Mouse (Mus musculus) limb, embryonic 15.5 days (tissue): ENCODE measurements around the gene Echs1. TPM values are rescaled to one million over a fixed set of nuclear protein-coding genes. Genes with fewer than 3 reads are reported as not detected.

Experiments
- ATAC-seq: fragments of 200-750 bp; cut with Nextera tagmentation; 2 replicates; pipeline ENCODE4 v1.8.0; 2017; ENCODE audit warnings: low read depth, moderate TSS enrichment; ENCODE audit not compliant: insufficient number of reproducible peaks, low FRiP score, low TSS enrichment
- H3K27ac ChIP-seq: fragments of 300-500 bp; sonication (generic); 2 replicates; pipeline ENCODE4 v1.5.1; 2015; ENCODE audit warnings: moderate library complexity, mild to moderate bottlenecking, inconsistent platforms
- H3K27me3 ChIP-seq: fragments of 300-500 bp; sonication (generic); 2 replicates; pipeline ENCODE4 v1.6.1; 2015; ENCODE audit warnings: inconsistent platforms
- H3K36me3 ChIP-seq: fragments of 300-500 bp; sonication (generic); 2 replicates; pipeline ENCODE4 v1.6.1; 2015; ENCODE audit warnings: inconsistent platforms
- H3K4me1 ChIP-seq: fragments of 300-500 bp; sonication (generic); 2 replicates; pipeline ENCODE4 v1.6.1; 2015; ENCODE audit warnings: inconsistent platforms
- H3K4me2 ChIP-seq: fragments of 300-500 bp; sonication (generic); 2 replicates; pipeline ENCODE4 v1.6.1; 2015; ENCODE audit warnings: mild to moderate bottlenecking, inconsistent platforms
- H3K4me3 ChIP-seq: fragments of 300-500 bp; sonication (generic); 2 replicates; pipeline ENCODE4 v1.5.1; 2015; ENCODE audit warnings: mild to moderate bottlenecking, inconsistent platforms
- H3K9ac ChIP-seq: fragments of 300-500 bp; sonication (generic); 2 replicates; pipeline ENCODE4 v1.6.1; 2015; ENCODE audit warnings: inconsistent platforms
- H3K9me3 ChIP-seq: fragments of 300-500 bp; sonication (generic); 2 replicates; pipeline ENCODE4 v1.6.1; 2016; ENCODE audit warnings: inconsistent platforms
- WGBS: fragments of 180-500 bp; shearing (Covaris S2); methylation state at CpG from one replicate; pipeline ENCODE4 v1.1.7; 2015; 5-methylcytosine and 5-hydroxymethylcytosine counted together
- polyA plus RNA-seq: library from polyadenylated mRNA; unstranded; fragments of >200 nt; fragmentation: Nextera tagmentation; extraction: Ambion mirVana; gene quantifications from 2 replicates; pipeline ENCODE4 v1.2.1, GENCODE M21; 2015

The Echs1 gene
- polyA plus RNA-seq = 130 and 141 TPM in 2 replicates

DNA sequence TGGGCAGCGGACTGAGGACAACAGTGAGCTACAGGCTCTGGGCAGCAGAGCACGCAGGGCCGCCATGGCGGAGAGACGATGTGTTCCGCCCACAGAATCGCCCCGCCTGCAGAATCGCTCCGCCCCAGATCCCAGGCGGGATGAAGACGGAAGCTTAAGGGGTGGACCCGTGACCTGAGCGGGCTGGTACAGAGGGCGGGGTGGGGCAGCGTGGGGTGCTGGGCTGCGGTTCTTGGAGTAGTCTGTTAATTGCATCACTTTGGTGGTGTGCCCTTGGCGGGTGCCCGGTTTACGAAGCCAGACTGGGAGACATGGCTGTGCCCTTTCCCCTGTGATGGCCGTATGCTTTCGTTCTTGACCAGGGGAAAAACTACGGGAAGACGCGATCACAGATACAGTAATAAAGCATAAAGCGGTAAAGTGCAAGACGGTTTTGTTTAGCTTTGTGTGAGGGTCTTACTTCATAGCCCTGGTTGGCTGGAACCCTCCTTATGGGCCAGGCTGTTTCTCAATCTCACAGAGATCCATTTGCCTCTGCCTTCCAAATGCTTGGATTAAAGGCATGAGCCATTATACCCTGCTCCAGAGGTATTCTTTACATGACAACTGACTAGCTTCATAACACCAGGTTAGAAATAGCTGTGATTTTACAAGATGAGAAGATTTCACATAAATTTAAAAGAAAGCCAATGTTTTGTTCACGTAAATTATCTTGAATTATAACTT, at the start of gene Echs1:
Gene Echs1 (minus strand): TSS at position 148 of the 726 bp plus-strand sequence.
- Histone ChIP-seq H3K4me1 (0 out of 2 replicates have a peak, but pooled peaks cover 7% of the 10 kb centered on the region), H3K36me3 (peaks cover 15% of the 10 kb centered on the region), H3K4me3 (peak within 1 kb of the TSS; percentile 74), H3K4me2 (peak within 1 kb of the TSS; percentile 76), H3K27me3 (no peaks in the 10 kb centered on the region), H3K9me3 (no peaks in the 10 kb centered on the region), H3K9ac (peak within 1 kb of the TSS; percentile 71), H3K27ac (peak within 1 kb of the TSS; percentile 91)
- ATAC-seq = peak; percentile 89
- WGBS = 5% methylated on average over 28 of the region's 28 CpGs

DNA sequence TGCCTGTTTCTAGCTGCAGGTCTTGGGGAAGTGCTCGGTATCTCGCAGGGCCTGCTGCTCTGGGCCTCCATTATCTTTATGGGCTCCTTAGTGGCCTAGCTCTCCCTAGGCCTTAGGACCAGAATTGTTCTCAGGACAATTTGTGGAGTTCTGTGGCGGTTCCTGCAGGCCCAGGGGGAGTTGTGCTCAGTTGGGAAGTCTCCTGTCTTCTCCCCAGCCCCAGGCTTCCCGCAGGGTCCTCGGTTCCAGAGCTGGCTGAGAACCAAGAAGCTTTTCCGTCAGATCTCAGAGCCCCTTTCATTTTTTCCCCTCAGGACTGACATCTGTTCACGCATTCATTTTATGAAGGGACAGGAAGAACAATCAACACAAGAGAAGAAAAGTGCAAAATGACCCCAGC, 48.4 kb upstream of the Echs1 start, which contains the start of gene Olfr522:
Gene Olfr522 (minus strand): TSS at position 101 of the 400 bp plus-strand sequence.
- no peak within 1 kb of the TSS for H3K4me3 ChIP-seq
- no peak for ATAC-seq
- H3K27me3 ChIP-seq = no peaks in the 10 kb centered on the region
- no peaks in the 10 kb centered on the region for H3K36me3 ChIP-seq
- H3K9ac ChIP-seq = no peak within 1 kb of the TSS
- no peaks in the 10 kb centered on the region for H3K4me1 ChIP-seq
- 61% methylated on average over 7 of the region's 7 CpGs for WGBS
- H3K4me2 ChIP-seq = no peak within 1 kb of the TSS
- no peaks in the 10 kb centered on the region for H3K9me3 ChIP-seq
- H3K27ac ChIP-seq = no peak within 1 kb of the TSS

DNA sequence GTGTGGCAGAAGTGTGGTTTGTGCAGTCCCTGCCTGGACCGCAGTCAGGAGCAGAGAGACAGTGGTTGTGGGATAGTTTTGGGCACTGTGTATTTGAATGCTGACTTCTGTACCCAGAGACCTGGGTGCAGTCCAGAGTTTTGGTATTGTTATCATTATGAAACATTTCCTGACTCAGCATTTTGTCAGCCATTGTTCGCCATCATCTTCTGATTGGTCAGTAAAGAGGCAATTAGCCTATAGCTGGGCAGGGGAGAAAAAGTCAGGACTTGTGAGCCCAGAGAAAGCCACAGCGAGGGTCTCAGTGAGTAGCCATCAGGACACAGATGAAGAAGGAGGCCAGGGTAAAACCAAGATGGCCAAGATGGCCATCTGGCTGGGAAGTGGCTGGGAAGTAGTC, 44.1 kb upstream of the Echs1 start:
- Histone ChIP-seq H3K4me3 (no peak overlapping the region), H3K4me1 (no peaks in the 10 kb centered on the region), H3K36me3 (no peaks in the 10 kb centered on the region), H3K4me2 (no peak overlapping the region), H3K27me3 (peaks cover 15% of the 10 kb centered on the region; the same call in 1 of the 2 replicates), H3K9me3 (no peaks in the 10 kb centered on the region), H3K9ac (no peak overlapping the region), H3K27ac (no peak overlapping the region)
- WGBS = 77% methylated on average over 3 of the region's 3 CpGs
- ATAC-seq = no peak

DNA sequence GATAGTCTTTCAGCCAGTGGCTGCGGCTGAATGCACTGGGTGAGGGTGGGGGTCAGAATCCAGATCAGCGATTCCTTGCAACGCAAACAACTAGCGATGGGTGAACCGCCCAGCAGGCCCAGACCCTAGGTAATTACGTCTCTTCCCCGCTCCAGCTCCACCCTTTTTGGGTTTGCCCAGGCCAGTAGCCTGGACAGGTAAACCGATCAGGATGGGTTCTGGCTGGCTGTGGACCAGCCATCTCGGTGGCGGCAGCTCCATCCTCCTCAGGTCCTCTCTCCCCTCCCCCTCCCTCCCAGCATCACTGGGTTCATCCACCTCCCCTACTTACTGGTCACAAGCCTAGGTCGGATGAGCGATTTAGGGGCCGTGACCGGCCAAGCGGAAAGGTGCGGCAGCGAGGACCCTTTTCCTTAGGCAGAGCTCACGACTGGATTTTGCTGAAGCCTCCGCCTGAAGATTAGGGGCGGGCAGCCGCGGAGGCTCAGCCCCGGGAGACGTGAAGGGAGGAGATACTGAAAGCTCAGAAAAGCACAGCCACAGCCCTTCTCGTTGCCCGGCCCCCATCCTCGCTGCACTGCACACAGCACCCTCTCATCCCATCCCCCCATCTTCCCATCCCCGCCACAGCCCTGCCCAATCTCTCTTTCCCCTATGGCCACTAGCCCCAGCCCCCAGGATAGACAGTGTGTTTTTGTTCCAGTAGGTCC, 38.1 kb upstream of the Echs1 start, which contains the start of gene Sprn:
Gene Sprn (minus strand): TSS at position 660 of the 710 bp plus-strand sequence.
- H3K4me1 ChIP-seq = peaks cover 11% of the 10 kb centered on the region
- WGBS = 3% methylated on average over 28 of the region's 28 CpGs
- H3K9me3 ChIP-seq = no peaks in the 10 kb centered on the region
- peaks cover 54% of the 10 kb centered on the region for H3K27me3 ChIP-seq
- peak within 1 kb of the TSS; percentile 20; the same call in 1 of the 2 replicates for H3K4me3 ChIP-seq
- H3K4me2 ChIP-seq = peak within 1 kb of the TSS; percentile 34
- no peak for ATAC-seq
- H3K9ac ChIP-seq = 0 out of 2 replicates have a peak within 1 kb of the TSS, but pooled peaks have one; percentile 28
- peaks cover 8% of the 10 kb centered on the region; the same call in 1 of the 2 replicates for H3K36me3 ChIP-seq
- no peak within 1 kb of the TSS for H3K27ac ChIP-seq

DNA sequence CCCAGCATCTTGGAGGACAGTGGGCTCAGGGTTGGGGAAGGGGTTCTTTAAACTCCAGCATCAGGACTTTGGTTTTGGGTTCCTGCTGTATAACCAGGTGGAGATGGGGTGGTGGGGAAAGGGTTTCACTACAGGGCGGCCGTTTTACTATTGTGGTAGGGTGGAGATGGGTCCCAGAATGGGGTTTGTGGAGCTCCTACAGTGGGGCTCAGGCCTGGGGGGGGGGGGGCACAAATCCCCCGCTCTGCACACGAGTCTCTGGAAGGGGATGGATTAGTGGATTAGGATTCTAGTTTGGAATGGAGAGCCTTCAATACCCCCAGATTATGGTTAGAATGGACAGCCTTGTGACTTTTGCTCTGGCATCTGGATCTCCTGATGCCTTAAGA, 37.5 kb upstream of the Echs1 start:
- Histone ChIP-seq H3K9me3 (no peaks in the 10 kb centered on the region), H3K4me3 (no peak overlapping the region), H3K27ac (no peak overlapping the region), H3K36me3 (peaks cover 8% of the 10 kb centered on the region; the same call in 1 of the 2 replicates), H3K9ac (no peak overlapping the region), H3K27me3 (peaks cover 53% of the 10 kb centered on the region), H3K4me2 (peak overlapping the region; percentile 47; the same call in 1 of the 2 replicates), H3K4me1 (peaks cover 11% of the 10 kb centered on the region)
- 18% methylated on average over 3 of the region's 4 CpGs for WGBS
- ATAC-seq = no peak

DNA sequence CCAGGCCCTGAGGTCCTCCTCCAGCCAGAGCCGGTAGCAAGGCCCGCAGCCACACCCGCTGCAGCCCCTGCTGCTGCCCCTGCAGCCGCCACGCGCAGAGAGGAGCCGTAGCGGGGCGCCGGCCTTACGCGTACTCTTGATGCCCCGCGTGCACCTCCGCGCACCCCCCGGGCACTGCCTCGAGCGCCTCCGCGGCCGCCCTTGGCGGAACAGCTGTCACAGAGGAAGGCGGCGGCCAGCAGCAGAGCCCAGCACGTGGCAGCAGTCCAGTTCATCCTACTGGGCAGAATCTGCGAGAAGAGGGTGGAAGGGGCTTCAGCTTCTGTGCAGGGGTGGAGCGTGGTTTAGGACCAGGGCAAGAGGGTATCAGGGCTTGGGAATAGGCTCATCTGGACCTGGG, 37.1 kb upstream of the Echs1 start:
- no peak overlapping the region for H3K27ac ChIP-seq
- peaks cover 8% of the 10 kb centered on the region; the same call in 1 of the 2 replicates for H3K36me3 ChIP-seq
- no peaks in the 10 kb centered on the region for H3K9me3 ChIP-seq
- H3K9ac ChIP-seq = no peak overlapping the region
- peak overlapping the region; percentile 22 for H3K4me3 ChIP-seq
- peaks cover 11% of the 10 kb centered on the region for H3K4me1 ChIP-seq
- ATAC-seq = no peak
- 4% methylated on average over 28 of the region's 28 CpGs for WGBS
- H3K4me2 ChIP-seq = peak overlapping the region; percentile 47
- H3K27me3 ChIP-seq = peaks cover 51% of the 10 kb centered on the region

DNA sequence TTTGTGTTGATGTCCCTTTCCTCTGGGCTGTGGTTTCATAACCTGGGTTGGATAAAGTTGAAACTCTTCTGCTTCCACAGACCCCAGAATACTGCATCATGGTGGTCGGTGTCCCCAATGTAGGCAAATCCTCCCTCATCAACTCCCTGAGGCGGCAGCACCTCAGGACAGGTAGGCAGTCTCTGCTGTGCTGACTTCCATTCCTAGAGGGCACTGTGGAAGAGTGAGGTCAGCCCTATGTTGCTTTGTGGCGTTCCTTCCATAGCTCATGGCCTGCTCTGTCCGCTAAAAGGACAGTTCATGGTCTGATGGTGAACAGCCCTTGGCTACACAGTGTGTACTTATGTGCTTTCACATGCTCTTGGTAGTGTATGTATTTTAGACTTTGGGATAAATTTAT, 28.3 kb upstream of the Echs1 start:
- no peaks in the 10 kb centered on the region for H3K9me3 ChIP-seq
- 87% methylated on average over 4 of the region's 4 CpGs for WGBS
- H3K27me3 ChIP-seq = no peaks in the 10 kb centered on the region
- peaks cover 16% of the 10 kb centered on the region for H3K36me3 ChIP-seq
- no peak overlapping the region for H3K4me2 ChIP-seq
- H3K9ac ChIP-seq = no peak overlapping the region
- no peaks in the 10 kb centered on the region for H3K4me1 ChIP-seq
- no peak overlapping the region for H3K27ac ChIP-seq
- ATAC-seq = no peak
- no peak overlapping the region for H3K4me3 ChIP-seq

DNA sequence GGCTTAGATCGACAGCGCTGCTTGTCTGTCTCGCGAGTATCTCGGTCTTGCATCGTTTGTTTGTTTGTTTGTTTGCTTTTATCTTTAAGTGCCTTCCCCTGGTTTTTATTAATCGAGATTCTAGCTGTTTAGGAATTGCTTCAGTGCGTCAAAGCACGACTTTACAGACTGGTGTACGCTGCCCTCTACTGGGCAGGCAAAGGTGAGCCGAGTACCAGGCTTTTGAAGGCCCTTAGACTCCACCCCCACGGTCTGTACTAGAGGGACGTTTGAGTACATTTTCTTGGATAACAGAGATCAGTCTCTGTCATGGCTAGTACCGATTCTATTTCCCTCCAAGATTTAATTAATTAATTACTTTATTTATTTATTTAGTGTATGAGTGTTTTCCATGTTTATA, 25.1 kb upstream of the Echs1 start:
- WGBS = 5% methylated on average over 14 of the region's 14 CpGs

DNA sequence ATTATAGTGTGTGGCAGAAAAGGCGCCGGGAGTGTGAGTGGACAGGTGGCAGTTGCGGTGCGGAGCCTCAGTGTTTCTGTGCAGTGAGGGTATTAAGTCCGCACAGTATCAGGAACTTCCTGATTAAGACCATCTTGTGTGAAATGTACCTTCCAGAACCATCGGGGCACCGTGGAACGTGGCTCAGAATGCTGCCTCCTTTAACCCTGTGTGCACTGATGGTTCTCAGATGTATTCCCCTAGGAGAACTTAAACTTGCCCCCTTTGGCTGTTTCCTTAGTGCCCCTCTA, 21.7 kb upstream of the Echs1 start:
- peaks cover 17% of the 10 kb centered on the region for H3K36me3 ChIP-seq
- 0% methylated on average over 8 of the region's 8 CpGs for WGBS
- no peak for ATAC-seq
- peak overlapping the region; percentile 95 for H3K9ac ChIP-seq
- no peaks in the 10 kb centered on the region for H3K9me3 ChIP-seq
- peaks cover 6% of the 10 kb centered on the region for H3K4me1 ChIP-seq
- no peaks in the 10 kb centered on the region for H3K27me3 ChIP-seq
- H3K27ac ChIP-seq = peak overlapping the region; percentile 83
- peak overlapping the region; percentile 93 for H3K4me3 ChIP-seq
- H3K4me2 ChIP-seq = peak overlapping the region; percentile 90

More for the DNA sequence above, 25.1 kb upstream of the Echs1 start:
- no peak overlapping the region for H3K9ac ChIP-seq
- H3K4me2 ChIP-seq = no peak overlapping the region
- H3K4me3 ChIP-seq = no peak overlapping the region
- H3K27me3 ChIP-seq = no peaks in the 10 kb centered on the region
- no peaks in the 10 kb centered on the region for H3K9me3 ChIP-seq
- H3K36me3 ChIP-seq = peaks cover 8% of the 10 kb centered on the region
- peaks cover 6% of the 10 kb centered on the region for H3K4me1 ChIP-seq
- no peak overlapping the region for H3K27ac ChIP-seq
- no peak for ATAC-seq

DNA sequence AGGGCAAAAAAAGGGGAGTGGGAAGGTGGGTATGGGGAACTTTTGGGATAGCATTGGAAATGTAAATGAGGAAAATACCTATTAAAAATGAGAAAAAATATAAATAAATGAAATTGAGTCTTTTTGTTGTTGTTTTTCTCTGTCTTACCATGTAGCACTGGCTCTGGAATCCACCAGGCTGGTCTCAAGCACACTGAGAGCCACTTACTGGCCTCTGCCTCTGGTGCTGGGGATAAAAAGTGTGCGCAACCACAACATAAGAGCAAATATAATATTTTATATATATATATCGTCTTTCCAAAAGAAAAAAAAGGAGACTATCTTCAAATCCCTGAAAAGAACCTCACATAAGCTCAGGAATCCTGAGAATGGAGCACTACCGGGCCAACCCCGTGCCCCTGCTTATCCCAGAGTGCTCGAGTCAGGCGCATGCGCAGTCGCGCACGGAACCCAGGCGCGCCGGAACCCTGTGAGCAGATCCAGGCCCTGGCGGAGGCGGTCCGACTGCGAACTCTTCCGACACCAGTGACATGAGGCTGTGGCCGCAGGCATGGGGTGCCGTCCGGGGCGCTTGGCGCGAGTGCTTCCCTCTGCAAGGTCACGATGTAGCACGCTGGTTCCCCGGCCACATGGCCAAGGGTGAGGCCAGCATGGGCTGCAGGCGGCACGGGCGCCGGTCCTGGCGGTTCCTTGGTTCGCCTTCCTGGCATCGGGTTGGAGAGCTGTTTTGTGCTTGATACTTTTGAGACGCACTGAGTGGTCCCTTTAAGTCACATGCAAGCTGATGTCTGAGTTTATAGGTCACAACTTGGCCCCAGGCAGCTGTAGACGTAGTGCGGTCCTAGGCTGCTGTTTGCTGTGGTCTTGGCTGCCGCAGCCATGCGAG, 21.1 kb upstream of the Echs1 start, which contains the start of gene Mtg1:
Gene Mtg1 (plus strand): TSS at position 430 of the 886 bp plus-strand sequence.
- 2% methylated on average over 39 of the region's 39 CpGs for WGBS
- H3K36me3 ChIP-seq = peaks cover 17% of the 10 kb centered on the region
- no peaks in the 10 kb centered on the region for H3K9me3 ChIP-seq
- peak within 1 kb of the TSS; percentile 95 for H3K9ac ChIP-seq
- peak within 1 kb of the TSS; percentile 83 for H3K27ac ChIP-seq
- ATAC-seq = peak; percentile 93
- H3K27me3 ChIP-seq = no peaks in the 10 kb centered on the region
- peak within 1 kb of the TSS; percentile 93 for H3K4me3 ChIP-seq
- H3K4me1 ChIP-seq = peaks cover 6% of the 10 kb centered on the region
- peak within 1 kb of the TSS; percentile 90 for H3K4me2 ChIP-seq

DNA sequence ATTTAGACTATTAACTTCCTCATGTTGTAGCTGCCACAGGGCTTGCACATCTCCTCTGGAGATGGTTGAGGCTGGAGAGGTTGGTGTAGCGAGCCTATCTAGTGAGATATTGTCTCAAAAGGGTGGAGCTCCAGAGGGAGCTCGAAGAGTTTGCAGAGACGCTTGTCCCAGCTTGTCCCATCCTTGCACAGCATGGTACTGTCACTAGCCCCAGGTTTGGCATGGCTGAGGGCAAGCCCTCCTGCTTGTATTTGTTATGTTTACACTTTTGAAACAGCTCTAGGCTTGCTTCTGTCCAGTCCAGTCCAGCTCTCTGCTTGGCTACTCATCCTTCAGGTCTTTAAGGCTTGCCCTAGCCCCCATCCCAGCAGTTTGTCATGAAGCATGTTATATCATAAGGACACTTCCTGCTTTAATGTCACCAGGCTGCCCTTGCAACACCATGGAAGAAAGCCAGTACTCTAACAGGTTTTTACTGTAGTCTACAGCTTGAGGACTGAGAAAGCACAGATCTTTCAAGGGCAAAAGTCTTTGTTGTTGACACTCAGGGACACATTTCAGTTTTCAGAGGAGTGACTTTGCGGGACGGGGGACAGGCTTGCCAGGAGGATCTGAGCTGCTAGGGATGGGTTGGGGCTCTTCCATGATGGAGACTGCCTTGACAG, 19.0 kb upstream of the Echs1 start:
- no peak for ATAC-seq
- Histone ChIP-seq H3K9ac (no peak overlapping the region), H3K4me2 (no peak overlapping the region), H3K27ac (no peak overlapping the region), H3K4me3 (no peak overlapping the region), H3K36me3 (peaks cover 32% of the 10 kb centered on the region), H3K4me1 (peaks cover 6% of the 10 kb centered on the region), H3K9me3 (no peaks in the 10 kb centered on the region), H3K27me3 (no peaks in the 10 kb centered on the region)
- WGBS = 86% methylated on average over 5 of the region's 5 CpGs
